Mouse (Mus musculus) spleen, postnatal 36 days (tissue): ENCODE measurements around the gene Pfn3.

ENCODE experiments used
- DNase-seq, 2 experiments: peaks; one replicate each; pipeline ENCODE4 v3.0.0; 2022; ENCODE audit warnings: low spot score in 2 of 2, mixed read lengths in 1 of 2

The Pfn3 gene

GRCm38 (mm10) chr13:55414743-55415380 is at the start of gene Pfn3:
Gene Pfn3, minus strand, starts transcription at chr13:55415232.
- DNase-seq = no peak

- peak; percentile 50 to 58 for DNase-seq
These were observed 49.2 kb upstream of the Pfn3 start, which contains the start of gene Prr7 for GRCm38 (mm10) chr13:55464027-55464884. Gene Prr7, plus strand, starts transcription at chr13:55464267.

- DNase-seq = peak; percentile 55
These were observed 48.5 kb upstream of the Pfn3 start for GRCm38 (mm10) chr13:55463399-55464026.

- no peak for DNase-seq
These were observed 47.9 kb upstream of the Pfn3 start for GRCm38 (mm10) chr13:55462965-55463364.

GRCm38 (mm10) chr13:55451785-55452549 is 36.9 kb upstream of the Pfn3 start:
- no peak for DNase-seq

- no peak for DNase-seq
These were observed 36.3 kb upstream of the Pfn3 start for GRCm38 (mm10) chr13:55451296-55451695.

- DNase-seq = no peak
These were observed 35.5 kb upstream of the Pfn3 start for GRCm38 (mm10) chr13:55450511-55450980.

- peak; percentile 89 for DNase-seq
These were observed 34.8 kb upstream of the Pfn3 start for GRCm38 (mm10) chr13:55449679-55450441.

- DNase-seq = peak in 1 of 2 experiments; percentile 52
These were observed 34.2 kb upstream of the Pfn3 start for GRCm38 (mm10) chr13:55449205-55449604.

GRCm38 (mm10) chr13:55448131-55448530 is 33.1 kb upstream of the Pfn3 start:
- DNase-seq = no peak

- DNase-seq = peak; percentile 85 to 86
These were observed 32.5 kb upstream of the Pfn3 start for GRCm38 (mm10) chr13:55447543-55447943.

GRCm38 (mm10) chr13:55446483-55447105 is 31.6 kb upstream of the Pfn3 start:
- peak; percentile 47 to 59 for DNase-seq

- DNase-seq = peak in 1 of 2 experiments; percentile 50
These were observed 30.5 kb upstream of the Pfn3 start for GRCm38 (mm10) chr13:55445361-55446091.

GRCm38 (mm10) chr13:55444937-55445315 is 29.9 kb upstream of the Pfn3 start, which contains the start of gene Grk6:
Gene Grk6, plus strand, starts transcription at chr13:55445072.
- DNase-seq = peak; percentile 100

- DNase-seq = peak; percentile 92 to 94
These were observed 29.4 kb upstream of the Pfn3 start for GRCm38 (mm10) chr13:55444286-55444936.

GRCm38 (mm10) chr13:55443799-55444285 is 28.8 kb upstream of the Pfn3 start:
- DNase-seq = no peak

- DNase-seq = peak; percentile 74 to 81
These were observed 22.1 kb upstream of the Pfn3 start for GRCm38 (mm10) chr13:55437111-55437629.

GRCm38 (mm10) chr13:55431889-55432685 is 17.1 kb upstream of the Pfn3 start:
- DNase-seq = peak; percentile 85
